Mouse (Mus musculus): Measurements from ENCODE around the gene Arf3.

DNA sequence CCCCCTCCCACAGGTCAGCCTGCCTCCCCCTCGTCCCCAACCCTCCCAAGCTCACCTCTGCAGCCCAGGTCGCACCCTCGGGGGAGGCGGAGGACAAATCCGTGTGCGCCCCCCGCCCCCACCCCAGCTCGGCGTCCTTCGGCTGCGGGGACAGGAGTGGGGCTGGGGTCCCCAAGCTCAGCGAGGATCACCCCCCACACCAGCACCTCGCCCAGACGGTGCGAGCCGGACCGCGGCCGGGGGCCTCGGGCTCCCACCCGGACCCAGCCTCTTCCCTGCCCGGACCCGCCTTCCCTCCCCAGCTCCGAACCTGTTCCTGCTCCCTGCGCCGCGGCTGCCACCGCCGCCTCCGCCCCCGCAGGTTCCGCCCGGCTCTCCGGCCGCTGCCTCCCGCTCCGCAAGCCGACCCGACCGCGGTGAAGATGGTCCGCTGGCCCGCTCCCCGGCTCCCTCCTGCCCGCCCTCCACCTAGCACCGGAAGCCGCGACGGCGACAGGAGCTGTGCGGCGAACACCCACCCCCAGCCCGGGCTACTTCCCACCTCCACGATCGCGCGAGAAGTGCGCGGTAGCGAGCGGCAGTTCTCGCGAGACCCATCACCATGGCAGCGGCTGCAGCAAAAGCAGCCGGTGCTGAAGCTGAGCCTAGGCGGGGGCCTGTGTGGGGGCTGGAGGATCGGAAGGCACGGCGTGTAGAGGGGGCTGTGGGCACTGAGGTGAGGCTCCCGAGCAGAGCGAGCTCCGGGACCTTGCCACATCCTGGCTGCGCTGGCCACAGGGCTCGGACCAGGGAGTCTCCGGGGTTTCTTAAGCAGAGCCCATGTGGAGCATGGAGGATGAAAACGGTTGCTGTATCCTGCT lies at the start of gene Arf3:
- TF ChIP-seq POLR2A (IDR thresholded peaks at IDR 0.05; ENCODE audit: extremely low read depth, insufficient read depth, low read length) (peak; percentile 86), CTCF (IDR thresholded peaks at IDR 0.05; ENCODE audit: extremely low read depth, insufficient read depth, low read length) (no peak)
